Mouse (Mus musculus) urinary bladder, postnatal 36 days (tissue): ENCODE data around the gene Btbd35f18.
"Not testable (repeated sequence)": the region's sequence is repeated elsewhere in the genome, so short reads cannot be mapped to it uniquely, and the experiment has no call there.

Experiments used
- DNase-seq, 2 experiments: peaks; one replicate each; pipeline ENCODE4 v3.0.0; 2022; ENCODE audit warnings: low spot score in 2 of 2, mixed read lengths in 1 of 2

Gene Btbd35f18

GRCm38 (mm10) chrX:3699933-3700332 is at the start of gene Btbd35f18:
Gene Btbd35f18 (plus strand): TSS chrX:3700233.
- not testable (repeated sequence) for DNase-seq
